Mouse (Mus musculus): ENCODE data around the gene Rassf3. TPM values are rescaled to one million over a fixed set of nuclear protein-coding genes. Genes with fewer than 3 reads are reported as not detected.

The Rassf3 gene
- total and polyA plus RNA-seq, 3 experiments = 4.0 to 9.0 (median 7.3) TPM

- peaks cover 0 to 6% of the 10 kb centered on the region in 2 experiments; a peak in 2 of 4 replicates for H3K4me1 ChIP-seq (ENCODE audit: control insufficient read depth in 1 of 2, insufficient read depth in 2 of 2)
- H3K27me3 ChIP-seq (replicated peaks) = no peaks in the 10 kb centered on the region
- no peak overlapping the region for H3K9ac ChIP-seq (ENCODE audit: insufficient read depth, low read depth)
- peaks cover 13 to 32% of the 10 kb centered on the region in 2 experiments for H3K36me3 ChIP-seq (replicated peaks in 1 of 2; ENCODE audit: control insufficient read depth in 1 of 2, insufficient read depth in 1 of 2, low read length in 1 of 2)
- no peak overlapping the region for H3K4me2 ChIP-seq (ENCODE audit: insufficient read depth, low read depth, poor library complexity, severe bottlenecking)
- H3K9me3 ChIP-seq (replicated peaks; ENCODE audit: low read length) = no peaks in the 10 kb centered on the region
- no peak overlapping the region for H3K27ac ChIP-seq (ENCODE audit: insufficient read depth, low read depth)
- no peak overlapping the region for H3K4me3 ChIP-seq (replicated peaks in 1 of 3; ENCODE audit: low read depth in 2 of 3, low read length in 2 of 3, poor library complexity in 1 of 3)
- H3K79me2 ChIP-seq (replicated peaks; ENCODE audit: control insufficient read depth, extremely low read depth, insufficient read depth, poor library complexity, severe bottlenecking) = no peaks in the 10 kb centered on the region
- dilution Hi-C loops (cut with MboI; ENCODE audit: extremely low pct_ligation_motif_present, extremely low pct_unique_long_range_greater_than_20kb, low sequenced_read_pairs) (no loop called here), in situ Hi-C loops (cut with MboI; ENCODE audit: low pct_ligation_motif_present, low pct_unique_long_range_greater_than_20kb, low sequenced_read_pairs) (no loop called here)
- peak; percentile 73 for TF ChIP-seq RAD21 (IDR thresholded peaks at IDR 0.05; ENCODE audit: low read depth, low read length)
- TF ChIP-seq ZNF384 (IDR thresholded peaks at IDR 0.05; ENCODE audit: low read depth, low read length) = peak; percentile 44; the same call in 1 of the 2 replicates
- peak; percentile 91 for TF ChIP-seq SMC3 (IDR thresholded peaks at IDR 0.05; ENCODE audit: low read depth, low read length)
- no peak for TF ChIP-seq NRF1 (IDR thresholded peaks at IDR 0.05; ENCODE audit: low read depth, low read length)
- TF ChIP-seq ZC3H11A (IDR thresholded peaks at IDR 0.05; ENCODE audit: low read depth, low read length) = peak; percentile 57
- TF ChIP-seq BHLHE40 (IDR thresholded peaks at IDR 0.05; ENCODE audit: low read depth, low read length) = no peak
- TF ChIP-seq CTCF (conservative IDR thresholded peaks at IDR 0.05 in 1 of 2, IDR thresholded peaks at IDR 0.05 in 1 of 2; ENCODE audit: low read depth in 2 of 2, low read length in 2 of 2) = peak; percentile 62 to 83
- peak; percentile 53 for DNase-seq (ENCODE audit: extremely low read depth)
Observed at GRCm38 (mm10) chr10:121409717-121410116, 66.4 kb downstream of the Rassf3 start.

DNA sequence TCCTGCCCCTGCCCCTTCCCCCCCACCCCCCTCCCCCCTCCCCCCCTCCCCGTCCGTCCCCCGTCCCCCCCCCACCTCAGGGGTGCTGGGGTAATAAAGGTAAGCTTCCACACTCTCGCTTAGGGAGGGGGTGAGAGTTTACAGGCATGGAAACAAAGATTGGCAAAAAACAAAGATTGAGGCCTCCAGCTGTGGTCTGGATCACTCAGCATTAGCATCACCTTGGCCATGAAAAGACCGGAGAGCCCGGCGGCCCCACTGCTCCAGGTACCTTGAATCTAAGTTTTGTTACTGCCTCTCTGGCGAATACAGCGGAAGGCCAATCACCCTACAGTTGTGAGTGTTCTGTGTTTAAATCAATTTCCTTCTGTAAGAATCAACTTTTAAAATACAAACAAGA, 72.2 kb downstream of the Rassf3 start:
- Histone ChIP-seq H3K27ac (ENCODE audit: insufficient read depth, low read depth) (no peak overlapping the region), H3K4me3 (replicated peaks in 1 of 3; ENCODE audit: low read depth in 2 of 3, low read length in 2 of 3, poor library complexity in 1 of 3) (no peak overlapping the region), H3K27me3 (replicated peaks) (no peaks in the 10 kb centered on the region), H3K9ac (ENCODE audit: insufficient read depth, low read depth) (no peak overlapping the region), H3K9me3 (replicated peaks; ENCODE audit: low read length) (no peaks in the 10 kb centered on the region), H3K79me2 (replicated peaks; ENCODE audit: control insufficient read depth, extremely low read depth, insufficient read depth, poor library complexity, severe bottlenecking) (no peaks in the 10 kb centered on the region), H3K4me1 (ENCODE audit: control insufficient read depth in 1 of 2, insufficient read depth in 2 of 2) (peaks cover 5 to 9% of the 10 kb centered on the region in 2 experiments; a peak in 3 of 4 replicates), H3K4me2 (ENCODE audit: insufficient read depth, low read depth, poor library complexity, severe bottlenecking) (no peak overlapping the region), H3K36me3 (replicated peaks in 1 of 2; ENCODE audit: control insufficient read depth in 1 of 2, insufficient read depth in 1 of 2, low read length in 1 of 2) (no peaks in the 10 kb centered on the region)
- dilution Hi-C loops (cut with MboI; ENCODE audit: extremely low pct_ligation_motif_present, extremely low pct_unique_long_range_greater_than_20kb, low sequenced_read_pairs) (no loop called here), in situ Hi-C loops (cut with MboI; ENCODE audit: low pct_ligation_motif_present, low pct_unique_long_range_greater_than_20kb, low sequenced_read_pairs) (no loop called here)
- no peak for DNase-seq (ENCODE audit: extremely low read depth)
- TF ChIP-seq JUN (IDR thresholded peaks at IDR 0.05; ENCODE audit: insufficient read depth, low read depth, low read length) (no peak), JUND (conservative IDR thresholded peaks at IDR 0.05; ENCODE audit: low read depth, low read length) (no peak), POLR2A (IDR thresholded peaks at IDR 0.05; ENCODE audit: low read depth, low read length) (no peak), PAX5 (IDR thresholded peaks at IDR 0.05; ENCODE audit: low read length) (no peak), TCF12 (IDR thresholded peaks at IDR 0.05; ENCODE audit: low read depth, low read length) (no peak), NRF1 (IDR thresholded peaks at IDR 0.05; ENCODE audit: low read depth, low read length) (no peak), NELFE (IDR thresholded peaks at IDR 0.05; ENCODE audit: low read depth, low read length) (no peak), MAZ (IDR thresholded peaks at IDR 0.05; ENCODE audit: low read depth, low read length) (no peak), ETS1 (conservative IDR thresholded peaks at IDR 0.05; ENCODE audit: low read depth, low read length) (no peak), CHD2 (IDR thresholded peaks at IDR 0.05; ENCODE audit: low read length) (no peak), ZKSCAN1 (IDR thresholded peaks at IDR 0.05; ENCODE audit: borderline replicate concordance, low read depth, low read length) (no peak), TBP (conservative IDR thresholded peaks at IDR 0.05; ENCODE audit: low read depth, low read length) (no peak)

All from CH12.LX (cell line).